8 mouse cellular contexts compared by ENCODE assay signal in the genomic region with DNA sequence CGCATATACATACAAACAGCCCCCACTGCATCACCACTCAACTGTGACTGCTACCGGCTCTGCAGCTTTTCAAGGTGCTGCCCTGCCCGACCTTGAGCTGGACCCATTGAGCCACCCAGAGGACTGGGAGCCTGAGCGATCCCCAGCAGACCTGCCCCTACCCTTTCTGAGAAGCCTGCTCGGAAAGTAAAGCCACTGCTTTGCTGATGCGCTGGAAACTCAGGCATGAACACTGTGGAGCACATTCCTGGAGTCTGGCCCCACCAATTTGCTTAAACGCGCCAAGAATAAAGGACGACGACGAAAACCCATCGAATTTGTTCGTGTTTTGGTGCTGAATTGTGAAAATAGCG. TPM values are rescaled to one million over a fixed set of nuclear protein-coding genes. Genes with fewer than 3 reads are reported as not detected.
A peak's percentile ranks its signal among the peaks of the same experiment; 100 is the strongest.
DNase-seq lines count a peak whose midpoint lies in the region; ATAC-seq and TF ChIP-seq lines count a peak whose summit lies in the region.

No protein-coding gene starts in this region.

- peak; percentile 13; the same call in 1 of the 2 replicates for ATAC-seq in heart, postnatal 0 days (ENCODE audit: insufficient read depth, low read depth)
- ATAC-seq in limb, embryonic 13.5 days (ENCODE audit: low FRiP score, low read depth) = no peak
- no peak for ATAC-seq in stomach, embryonic 14.5 days (ENCODE audit: insufficient number of reproducible peaks, insufficient read depth, low FRiP score, low read depth)
- ATAC-seq in monocyte, adult 5-6 weeks (replicated peaks; ENCODE audit: insufficient number of reproducible peaks, low FRiP score, low TSS enrichment, poor library complexity, severe bottlenecking) = no peak

- TF ChIP-seq CTCF in cerebellum, adult 2 months (IDR thresholded peaks at IDR 0.05; ENCODE audit: borderline replicate concordance, insufficient read depth, low read depth, low read length) = no peak
- no peak for TF ChIP-seq CTCF in ES-Bruce4 (IDR thresholded peaks at IDR 0.05; ENCODE audit: low read depth, low read length)
- no peak for TF ChIP-seq CTCF in heart, postnatal 0 days (IDR thresholded peaks at IDR 0.05; ENCODE audit: low read depth)

- peak; percentile 41 to 49 for DNase-seq in cerebellum, adult 2 months
- no peak for DNase-seq in cerebellum, postnatal 10 days
- no peak for DNase-seq in heart, postnatal 0 days (ENCODE audit: low spot score)
- no peak for DNase-seq in gastrocnemius, adult 18-20 months (ENCODE audit: low spot score)

- H3K9ac ChIP-seq in ES-Bruce4 (ENCODE audit: low read depth, poor library complexity, severe bottlenecking) = peak overlapping the region; percentile 69
- H3K9ac ChIP-seq in heart, postnatal 0 days (replicated peaks; ENCODE audit: low read depth, low read length) = peak overlapping the region; percentile 76
- H3K9ac ChIP-seq in limb, embryonic 13.5 days = peak overlapping the region; percentile 83; the same call in 1 of the 2 replicates
- H3K9ac ChIP-seq in stomach, embryonic 14.5 days (replicated peaks; ENCODE audit: low read depth, low read length) = no peak overlapping the region; the same call in 1 of the 2 replicates

- TF ChIP-seq EP300 in ES-Bruce4 (IDR thresholded peaks at IDR 0.05; ENCODE audit: insufficient read depth, low read depth, low read length) = no peak
- no peak; the same call in 1 of the 2 replicates for TF ChIP-seq EP300 in heart, postnatal 0 days (IDR thresholded peaks at IDR 0.05; ENCODE audit: low read depth)

- no peaks in the 10 kb centered on the region for H3K27me3 ChIP-seq in cerebellum, adult 2 months (ENCODE audit: control insufficient read depth, insufficient read depth, low read length)
- no peaks in the 10 kb centered on the region for H3K27me3 ChIP-seq in ES-Bruce4 (ENCODE audit: control insufficient read depth, insufficient read depth, low read length, poor library complexity, severe bottlenecking)
- H3K27me3 ChIP-seq in heart, postnatal 0 days (ENCODE audit: control insufficient read depth, insufficient read depth, low read length) = no peaks in the 10 kb centered on the region
- H3K27me3 ChIP-seq in limb, embryonic 13.5 days = peaks cover 4% of the 10 kb centered on the region
- no peaks in the 10 kb centered on the region for H3K27me3 ChIP-seq in stomach, embryonic 14.5 days (ENCODE audit: control insufficient read depth, insufficient read depth, low read length)

- H3K4me3 ChIP-seq in cerebellum, adult 2 months (replicated peaks; ENCODE audit: insufficient read depth, low read depth, low read length) = peak overlapping the region; percentile 89
- H3K4me3 ChIP-seq in ES-Bruce4 (ENCODE audit: low read depth, low read length) = peak overlapping the region; percentile 65
- peak overlapping the region; percentile 70 for H3K4me3 ChIP-seq in heart, postnatal 0 days (ENCODE audit: low read depth, low read length)
- peak overlapping the region; percentile 84 for H3K4me3 ChIP-seq in limb, embryonic 13.5 days
- peak overlapping the region; percentile 68 for H3K4me3 ChIP-seq in stomach, embryonic 14.5 days (ENCODE audit: low read depth, low read length)

- peak overlapping the region; percentile 97 for H3K4me2 ChIP-seq in heart, postnatal 0 days (ENCODE audit: low read depth, low read length)
- peak overlapping the region; percentile 99 for H3K4me2 ChIP-seq in limb, embryonic 13.5 days (replicated peaks)
- H3K4me2 ChIP-seq in stomach, embryonic 14.5 days (replicated peaks; ENCODE audit: low read depth, low read length) = peak overlapping the region; percentile 100

- H3K9me3 ChIP-seq in ES-Bruce4 (replicated peaks; ENCODE audit: control insufficient read depth, insufficient read depth, low read length, poor library complexity, severe bottlenecking) = no peaks in the 10 kb centered on the region
- H3K9me3 ChIP-seq in heart, postnatal 0 days (replicated peaks; ENCODE audit: control insufficient read depth, low read length) = no peaks in the 10 kb centered on the region
- H3K9me3 ChIP-seq in limb, embryonic 13.5 days = no peaks in the 10 kb centered on the region
- H3K9me3 ChIP-seq in stomach, embryonic 14.5 days (ENCODE audit: control insufficient read depth, low read depth, low read length) = no peaks in the 10 kb centered on the region

- WGBS in cerebellum, adult 2 months = under 1% methylated on average over 14 of the region's 14 CpGs
- under 1% methylated on average over 14 of the region's 14 CpGs for WGBS in heart, postnatal 0 days
- 0% methylated on average over 14 of the region's 14 CpGs for WGBS in limb, embryonic 13.5 days
- 1% methylated on average over 14 of the region's 14 CpGs for WGBS in stomach, embryonic 14.5 days

- peak overlapping the region; percentile 56; the same call in 1 of the 2 replicates for H3K27ac ChIP-seq in cerebellum, adult 2 months (ENCODE audit: insufficient read depth, low read length)
- no peak overlapping the region for H3K27ac ChIP-seq in ES-Bruce4 (ENCODE audit: insufficient read depth, low read length)
- H3K27ac ChIP-seq in heart, postnatal 0 days (ENCODE audit: low read depth) = peak overlapping the region; percentile 96
- peak overlapping the region; percentile 52; the same call in 1 of the 2 replicates for H3K27ac ChIP-seq in limb, embryonic 13.5 days
- peak overlapping the region; percentile 88 for H3K27ac ChIP-seq in stomach, embryonic 14.5 days (ENCODE audit: low read length)

- H3K36me3 ChIP-seq in ES-Bruce4 (ENCODE audit: control insufficient read depth, insufficient read depth, low read length, poor library complexity, severe bottlenecking) = peaks cover 12% of the 10 kb centered on the region
- no peaks in the 10 kb centered on the region for H3K36me3 ChIP-seq in heart, postnatal 0 days (replicated peaks; ENCODE audit: control insufficient read depth, insufficient read depth, low read length)
- H3K36me3 ChIP-seq in limb, embryonic 13.5 days = peaks cover 10% of the 10 kb centered on the region
- H3K36me3 ChIP-seq in stomach, embryonic 14.5 days (ENCODE audit: control insufficient read depth, insufficient read depth, low read length) = peaks cover 6% of the 10 kb centered on the region; the same call in 1 of the 2 replicates

- TF ChIP-seq POLR2A in cerebellum, adult 2 months (IDR thresholded peaks at IDR 0.05; ENCODE audit: borderline replicate concordance, insufficient read depth, low read length) = no peak
- TF ChIP-seq POLR2A in ES-Bruce4 (IDR thresholded peaks at IDR 0.05; ENCODE audit: insufficient read depth, low read length) = no peak

- H3K4me1 ChIP-seq in cerebellum, adult 2 months (ENCODE audit: control insufficient read depth, insufficient read depth, low read length) = peaks cover 17% of the 10 kb centered on the region
- H3K4me1 ChIP-seq in ES-Bruce4 (ENCODE audit: control insufficient read depth, insufficient read depth, low read length) = no peaks in the 10 kb centered on the region
- H3K4me1 ChIP-seq in heart, postnatal 0 days (ENCODE audit: control insufficient read depth, insufficient read depth) = peaks cover 31% of the 10 kb centered on the region
- peaks cover 39% of the 10 kb centered on the region for H3K4me1 ChIP-seq in limb, embryonic 13.5 days
- peaks cover 34% of the 10 kb centered on the region for H3K4me1 ChIP-seq in stomach, embryonic 14.5 days (ENCODE audit: control insufficient read depth, insufficient read depth, low read length)

RNA-seq across cellular contexts. Expression of gene Klhl21, which starts 0.5 kb away (rescaled TPM):
- 14.5 and 14.7 TPM in 2 replicates for polyA plus RNA-seq in cerebellum, adult 2 months (2012; rRNA removed)
- 24.0 and 24.4 TPM in 2 replicates for polyA plus RNA-seq in ES-Bruce4 (2011; ENCODE audit: insufficient read depth, insufficient read length, low read depth, missing spikeins)
- 56.5 and 70.4 TPM in 2 replicates for total RNA-seq in heart, postnatal 0 days (2014; rRNA removed; ENCODE audit: low replicate concordance)
- 24.7 and 31.8 TPM in 2 replicates for polyA plus RNA-seq in heart, postnatal 0 days (2015; fragmentation: Nextera tagmentation; extraction: Ambion mirVana)
- 14.3 and 14.7 TPM in 2 replicates for polyA plus RNA-seq in limb, embryonic 13.5 days (2015; fragmentation: Nextera tagmentation; extraction: Ambion mirVana)
- 5.8 and 7.3 TPM in 2 replicates for polyA plus RNA-seq in stomach, embryonic 14.5 days (2014; fragmentation: Nextera tagmentation; extraction: Ambion mirVana)
- 7.1 to 11.1 TPM (median 9.6 TPM) in 3 replicates for total RNA-seq in monocyte, adult 5-6 weeks (2017)
- 100 to 1,000 TPM in 1 of 2 experiments, 10 to 100 TPM in 1; 98.5 to 113 TPM for total RNA-seq in gastrocnemius, adult 18-20 months (2021)

RNA-seq across cellular contexts. Expression of gene Phf13, which starts 12.1 kb away (rescaled TPM):
- 7.3 and 8.3 TPM in 2 replicates for polyA plus RNA-seq in cerebellum, adult 2 months (2012; rRNA removed)
- 49.7 and 52.1 TPM in 2 replicates for polyA plus RNA-seq in ES-Bruce4 (2011; ENCODE audit: insufficient read depth, insufficient read length, low read depth, missing spikeins)
- total RNA-seq in heart, postnatal 0 days (2014; rRNA removed; ENCODE audit: low replicate concordance) = 8.0 and 10.7 TPM in 2 replicates
- 8.4 and 9.3 TPM in 2 replicates for polyA plus RNA-seq in heart, postnatal 0 days (2015; fragmentation: Nextera tagmentation; extraction: Ambion mirVana)
- polyA plus RNA-seq in limb, embryonic 13.5 days (2015; fragmentation: Nextera tagmentation; extraction: Ambion mirVana) = 39.2 and 40.8 TPM in 2 replicates
- 22.7 and 22.8 TPM in 2 replicates for polyA plus RNA-seq in stomach, embryonic 14.5 days (2014; fragmentation: Nextera tagmentation; extraction: Ambion mirVana)
- total RNA-seq in monocyte, adult 5-6 weeks (2017) = 6.7 to 8.8 TPM (median 7.8 TPM) in 3 replicates
- 1 to 10 TPM; 4.6 to 4.7 TPM for total RNA-seq in gastrocnemius, adult 18-20 months (2021)

RNA-seq across cellular contexts. Expression of gene Thap3, which starts 19.3 kb away (rescaled TPM):
- 42.7 and 43.3 TPM in 2 replicates for polyA plus RNA-seq in cerebellum, adult 2 months (2012; rRNA removed)
- polyA plus RNA-seq in ES-Bruce4 (2011; ENCODE audit: insufficient read depth, insufficient read length, low read depth, missing spikeins) = 20.0 and 20.7 TPM in 2 replicates
- 16.9 and 23.2 TPM in 2 replicates for total RNA-seq in heart, postnatal 0 days (2014; rRNA removed; ENCODE audit: low replicate concordance)
- 22.0 and 27.4 TPM in 2 replicates for polyA plus RNA-seq in heart, postnatal 0 days (2015; fragmentation: Nextera tagmentation; extraction: Ambion mirVana)
- 51.0 and 56.4 TPM in 2 replicates for polyA plus RNA-seq in limb, embryonic 13.5 days (2015; fragmentation: Nextera tagmentation; extraction: Ambion mirVana)
- polyA plus RNA-seq in stomach, embryonic 14.5 days (2014; fragmentation: Nextera tagmentation; extraction: Ambion mirVana) = 35.6 and 38.2 TPM in 2 replicates
- total RNA-seq in monocyte, adult 5-6 weeks (2017) = 7.5 to 11.4 TPM (median 10.5 TPM) in 3 replicates
- total RNA-seq in gastrocnemius, adult 18-20 months (2021) = 10 to 100 TPM; 30.0 to 33.3 TPM

RNA-seq across cellular contexts. Expression of gene Zbtb48, which starts 19.3 kb away (rescaled TPM):
- polyA plus RNA-seq in cerebellum, adult 2 months (2012; rRNA removed) = 20.1 and 24.3 TPM in 2 replicates
- 13.4 and 13.5 TPM in 2 replicates for polyA plus RNA-seq in ES-Bruce4 (2011; ENCODE audit: insufficient read depth, insufficient read length, low read depth, missing spikeins)
- 1.7 and 11.3 TPM in 2 replicates for total RNA-seq in heart, postnatal 0 days (2014; rRNA removed; ENCODE audit: low replicate concordance)
- 6.5 and 9.0 TPM in 2 replicates for polyA plus RNA-seq in heart, postnatal 0 days (2015; fragmentation: Nextera tagmentation; extraction: Ambion mirVana)
- 20.7 and 21.4 TPM in 2 replicates for polyA plus RNA-seq in limb, embryonic 13.5 days (2015; fragmentation: Nextera tagmentation; extraction: Ambion mirVana)
- polyA plus RNA-seq in stomach, embryonic 14.5 days (2014; fragmentation: Nextera tagmentation; extraction: Ambion mirVana) = 18.0 and 21.8 TPM in 2 replicates
- total RNA-seq in monocyte, adult 5-6 weeks (2017) = 4.1 to 10.8 TPM (median 9.1 TPM) in 3 replicates
- 1 to 10 TPM; 2.2 to 3.1 TPM for total RNA-seq in gastrocnemius, adult 18-20 months (2021)

RNA-seq across cellular contexts. Expression of gene Tas1r1, which starts 30.2 kb away (rescaled TPM):
- 0.10 and 0.27 TPM in 2 replicates for polyA plus RNA-seq in cerebellum, adult 2 months (2012; rRNA removed)
- polyA plus RNA-seq in ES-Bruce4 (2011; ENCODE audit: insufficient read depth, insufficient read length, low read depth, missing spikeins) = 0.38 and 0.55 TPM in 2 replicates
- not detected in 2 replicates for total RNA-seq in heart, postnatal 0 days (2014; rRNA removed; ENCODE audit: low replicate concordance)
- 0.07 and 0.08 TPM in 2 replicates for polyA plus RNA-seq in heart, postnatal 0 days (2015; fragmentation: Nextera tagmentation; extraction: Ambion mirVana)
- 1.3 TPM in 2 replicates for polyA plus RNA-seq in limb, embryonic 13.5 days (2015; fragmentation: Nextera tagmentation; extraction: Ambion mirVana)
- polyA plus RNA-seq in stomach, embryonic 14.5 days (2014; fragmentation: Nextera tagmentation; extraction: Ambion mirVana) = 0.30 and 0.34 TPM in 2 replicates
- total RNA-seq in monocyte, adult 5-6 weeks (2017) = not detected in 3 replicates
- total RNA-seq in gastrocnemius, adult 18-20 months (2021) = under 1 TPM; 0.52 to 0.91 TPM

Comparison
In these comparisons a context has a peak if more than half of its experiments do, and no peak if none do; other contexts are left out.
1. DNase-seq: peak in cerebellum, adult 2 months (2 of 2); none in cerebellum, postnatal 10 days (0 of 2), heart, postnatal 0 days (single experiment) and gastrocnemius, adult 18-20 months (single experiment).
2. Peak in every context shown above with its lines, with median percentiles within 50 percentile points of each other: H3K4me3 ChIP-seq and H3K4me2 ChIP-seq.